Mouse (Mus musculus): ENCODE measurements at regions not wholly inside any gene's neighbourhood (a gene's known extent, or its start where the extent isn't known, plus 50 kb on each side); places are given as distances from the start of the nearest gene placed in this dataset.

DNA sequence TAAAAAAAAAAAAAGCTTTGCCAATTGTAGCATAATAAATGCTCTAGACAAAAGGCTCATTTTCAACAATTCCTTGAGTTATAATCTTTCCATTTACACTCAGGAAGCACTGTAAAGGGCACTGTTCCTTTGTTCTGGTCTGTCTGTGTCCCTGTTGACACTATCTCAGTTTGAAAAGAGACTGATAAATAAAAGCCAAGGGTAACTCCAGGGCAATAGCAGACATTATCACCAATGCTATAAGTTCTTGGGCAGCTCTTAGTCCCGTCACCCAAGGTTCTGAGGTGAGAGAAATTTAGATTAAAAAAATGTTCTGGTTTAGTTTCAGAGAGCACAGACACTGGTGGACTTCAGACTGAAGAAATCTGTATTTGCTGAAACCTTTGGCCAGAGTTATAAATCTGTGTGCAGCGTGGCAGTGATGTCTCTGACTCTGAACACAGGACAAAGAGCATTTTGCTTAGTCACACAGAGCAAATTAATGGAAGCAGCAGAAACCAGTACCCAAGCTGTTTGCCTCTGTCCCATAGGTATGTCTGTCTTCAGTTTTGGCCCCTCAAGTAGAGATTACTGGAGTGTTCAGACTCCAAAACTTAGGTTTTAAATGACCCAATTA is 57.6 kb upstream of the Apob start:
- DNase-seq (ENCODE audit: low spot score): peak; percentile 23

DNA sequence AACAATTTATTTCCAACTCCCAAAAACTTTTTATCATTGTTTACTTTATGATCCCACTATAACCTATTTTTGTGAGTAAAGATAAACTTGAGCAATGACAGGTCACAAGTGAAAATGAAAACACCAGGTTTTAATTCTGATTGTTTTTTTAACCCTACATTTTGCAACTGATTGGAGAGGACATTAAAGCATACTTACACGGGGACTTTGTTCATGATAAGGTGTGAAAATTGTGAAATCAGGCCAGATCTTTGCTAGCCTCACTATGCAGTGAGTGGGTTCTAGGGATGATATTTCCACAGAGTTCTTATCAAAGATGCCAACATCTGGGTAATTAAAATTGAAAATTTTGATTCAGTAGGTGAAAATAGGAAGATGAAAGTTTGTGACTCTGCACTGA is 56.6 kb upstream of the Apob start:
- DNase-seq (ENCODE audit: low spot score): no peak

Measured in adipocyte (in vitro differentiated cells).